Mouse (Mus musculus) lung, adult 2 months (tissue): ENCODE measurements around the gene Specc1l. TPM values are rescaled to one million over a fixed set of nuclear protein-coding genes. Genes with fewer than 3 reads are reported as not detected.
A peak's percentile ranks its signal among the peaks of the same experiment; 100 is the strongest.

ENCODE experiments used
- DNase-seq: peaks from one replicate; pipeline ENCODE4 v3.0.0; 2022
- H3K4me1 ChIP-seq: fragments of 200-500 bp; 2 replicates; pipeline ENCODE4 v1.6.1; 2011; ENCODE audit warnings: low read length; ENCODE audit not compliant: control insufficient read depth, insufficient read depth
- H3K4me3 ChIP-seq: fragments of 200-500 bp; replicated peaks from 2 replicates; pipeline ENCODE3; 2011; ENCODE audit warnings: low read depth, mild to moderate bottlenecking, control low read depth, low read length; ENCODE audit errors: extremely low read depth
- CTCF ChIP-seq: fragments of 200-500 bp; IDR thresholded peaks from 2 replicates; pipeline ENCODE4 v1.5.1; 2011; ENCODE audit warnings: mild to moderate bottlenecking, low read length, control low read depth; ENCODE audit not compliant: insufficient read depth
- POLR2A ChIP-seq: fragments of 200-500 bp; IDR thresholded peaks from 2 replicates; pipeline ENCODE4 v1.6.1; 2011; ENCODE audit warnings: low read depth, mild to moderate bottlenecking, control low read depth, low read length, borderline replicate concordance; ENCODE audit errors: extremely low read depth
- WGBS: fragments of 180-500 bp; shearing (Covaris S2); methylation state at CpG from one replicate; pipeline ENCODE4 v1.1.7; 2018; 5-methylcytosine and 5-hydroxymethylcytosine counted together
- polyA plus RNA-seq: library from polyadenylated mRNA; depleted of rRNA; stranded (reverse); fragments of >200 nt; gene quantifications from 2 replicates; pipeline ENCODE4 v1.2.3, GENCODE M21; 2012

Specc1l gene
- polyA plus RNA-seq, 1 experiment, result 73.3 TPM

DNA sequence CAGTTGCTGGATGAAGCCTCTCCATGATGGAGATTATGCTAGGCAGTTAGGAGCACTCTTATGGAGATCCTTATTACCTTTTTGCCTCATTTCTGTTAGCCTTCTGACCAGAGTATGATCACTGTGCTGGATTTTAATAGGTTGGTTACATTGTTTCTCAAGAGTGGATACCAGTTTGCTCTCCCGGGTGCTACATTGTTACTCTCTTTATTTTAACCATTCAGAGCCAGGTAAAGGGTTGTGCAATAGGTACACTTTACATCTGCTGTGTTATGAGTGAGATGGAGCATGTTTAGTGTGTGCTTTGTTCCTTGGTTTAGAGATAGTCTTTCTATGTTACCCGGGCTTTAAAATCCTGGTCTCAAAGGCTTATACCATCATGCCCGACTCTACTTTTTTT is 24.3 kb downstream of the Specc1l start:
- TF ChIP-seq POLR2A (no peak), CTCF (no peak)
- peaks cover 10% of the 10 kb centered on the region for H3K4me1 ChIP-seq
- no peak overlapping the region for H3K4me3 ChIP-seq
- WGBS, result 75% methylated on average over 3 of the region's 3 CpGs
- DNase-seq, result no peak

DNA sequence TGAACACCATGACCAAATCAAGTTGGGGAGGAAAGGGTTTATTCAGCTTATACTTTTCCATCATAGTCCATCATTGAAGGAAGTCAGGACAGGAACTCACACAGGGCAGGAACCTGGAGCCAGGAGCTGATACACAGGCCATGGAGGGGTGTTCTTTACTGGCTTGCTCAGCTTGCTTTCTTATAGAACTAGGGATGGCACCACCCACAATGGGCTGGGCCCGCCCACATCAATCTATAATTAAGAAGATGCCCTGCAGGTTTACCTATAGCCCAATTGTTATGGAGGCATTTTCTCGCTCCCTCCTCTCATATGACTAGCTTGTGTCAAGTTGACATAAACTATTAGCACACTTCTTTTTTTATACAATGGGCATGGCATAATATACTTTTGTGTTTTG is 25.3 kb downstream of the Specc1l start:
- 92% methylated on average over 2 of the region's 2 CpGs for WGBS
- H3K4me3 ChIP-seq, result no peak overlapping the region

DNA sequence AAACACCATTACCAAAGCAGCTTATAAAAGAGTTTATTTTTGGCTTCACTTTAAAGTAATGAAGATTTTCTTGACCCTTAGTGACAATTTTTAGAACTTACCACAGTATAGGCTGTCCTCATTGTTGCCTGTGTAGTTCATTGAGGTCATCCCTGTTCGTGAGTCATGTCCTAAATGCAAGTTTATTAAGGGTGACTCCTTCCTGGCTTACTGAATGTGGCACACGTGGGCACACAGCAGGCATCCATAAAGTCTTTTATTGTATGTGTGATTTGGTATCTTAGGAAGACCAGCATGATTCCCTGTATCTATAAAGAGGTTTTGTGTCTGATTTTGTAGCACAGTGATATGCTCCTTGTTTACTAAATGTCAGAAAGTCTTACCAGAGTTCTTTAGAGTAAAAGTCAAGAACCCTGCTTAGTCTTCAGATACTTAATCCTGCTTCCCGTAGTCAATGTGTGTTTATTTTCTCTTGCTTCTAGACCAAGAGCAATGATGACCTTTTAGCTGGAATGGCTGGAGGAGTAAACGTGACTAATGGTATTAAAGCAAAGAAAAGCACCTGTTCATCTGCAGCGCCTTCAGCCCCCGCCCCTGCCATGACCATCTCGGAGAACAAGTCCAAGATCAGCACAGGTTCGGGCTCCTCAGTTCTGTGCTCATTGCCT is 28.8 kb downstream of the Specc1l start:
- no peak for DNase-seq
- 65% methylated on average over 8 of the region's 8 CpGs for WGBS
- no peak overlapping the region for H3K4me3 ChIP-seq
- TF ChIP-seq POLR2A, result no peak
- no peak for TF ChIP-seq CTCF
- no peaks in the 10 kb centered on the region for H3K4me1 ChIP-seq

More for the DNA sequence above, 25.3 kb downstream of the Specc1l start:
- DNase-seq, result no peak
- peaks cover 10% of the 10 kb centered on the region for H3K4me1 ChIP-seq
- no peak for TF ChIP-seq POLR2A
- no peak for TF ChIP-seq CTCF

DNA sequence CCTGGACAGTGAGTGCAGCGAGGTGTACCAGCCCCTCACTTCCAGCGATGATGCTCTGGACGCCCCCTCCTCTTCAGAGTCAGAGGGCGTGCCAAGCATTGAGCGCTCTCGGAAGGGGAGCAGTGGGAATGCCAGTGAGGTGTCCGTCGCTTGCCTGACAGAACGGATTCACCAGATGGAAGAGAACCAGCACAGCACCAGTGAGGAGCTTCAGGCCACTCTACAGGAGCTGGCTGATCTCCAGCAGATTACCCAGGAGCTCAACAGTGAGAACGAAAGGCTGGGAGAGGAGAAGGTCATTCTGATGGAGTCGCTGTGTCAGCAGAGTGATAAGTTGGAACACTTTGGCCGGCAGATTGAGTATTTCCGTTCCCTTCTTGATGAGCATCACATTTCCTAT is 33.9 kb downstream of the Specc1l start:
- no peak overlapping the region for H3K4me3 ChIP-seq
- no peak for DNase-seq
- TF ChIP-seq POLR2A (no peak), CTCF (no peak)
- H3K4me1 ChIP-seq, result no peaks in the 10 kb centered on the region; the same call in 1 of the 2 replicates
- WGBS, result 86% methylated on average over 13 of the region's 13 CpGs

DNA sequence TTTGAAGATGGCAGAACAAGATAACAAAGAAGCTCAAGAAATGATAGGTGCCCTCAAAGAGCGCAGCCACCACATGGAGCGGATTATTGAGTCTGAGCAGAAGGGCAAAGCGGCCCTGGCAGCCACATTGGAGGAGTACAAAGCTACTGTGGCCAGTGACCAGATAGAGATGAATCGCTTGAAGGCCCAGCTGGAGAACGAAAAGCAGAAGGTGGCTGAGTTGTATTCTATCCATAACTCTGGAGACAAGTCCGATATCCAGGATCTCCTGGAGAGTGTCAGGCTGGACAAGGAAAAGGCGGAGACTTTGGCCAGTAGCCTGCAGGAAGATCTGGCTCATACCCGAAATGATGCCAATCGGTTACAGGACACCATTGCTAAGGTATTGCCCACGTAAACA is 34.5 kb downstream of the Specc1l start:
- no peak for TF ChIP-seq POLR2A
- no peak for TF ChIP-seq CTCF
- Histone ChIP-seq H3K4me1 (no peaks in the 10 kb centered on the region; the same call in 1 of the 2 replicates), H3K4me3 (no peak overlapping the region)
- no peak for DNase-seq
- 72% methylated on average over 10 of the region's 10 CpGs for WGBS

DNA sequence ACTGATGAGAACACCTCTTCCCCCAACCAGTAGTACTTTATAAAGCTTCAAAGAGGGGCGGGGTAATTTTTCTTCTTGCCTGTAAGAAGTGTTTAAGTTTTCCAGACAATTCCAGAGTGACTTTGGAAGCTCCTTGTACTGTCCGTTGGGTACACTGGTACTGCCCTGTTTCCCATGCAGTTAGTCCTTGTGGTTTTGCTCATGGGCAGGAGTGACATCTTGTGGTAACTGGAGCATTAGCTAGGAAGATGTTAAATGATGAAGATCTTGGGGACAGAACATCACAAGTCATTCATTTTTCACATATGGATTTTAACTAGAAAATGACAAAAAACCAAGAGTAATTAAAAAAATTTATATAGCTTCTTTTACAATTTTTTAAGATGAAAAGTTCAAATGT is 39.1 kb downstream of the Specc1l start:
- no peak for DNase-seq
- Histone ChIP-seq H3K4me1 (no peaks in the 10 kb centered on the region; the same call in 1 of the 2 replicates), H3K4me3 (no peak overlapping the region)
- WGBS, result 53% methylated on average over 2 of the region's 2 CpGs
- TF ChIP-seq POLR2A, result no peak

DNA sequence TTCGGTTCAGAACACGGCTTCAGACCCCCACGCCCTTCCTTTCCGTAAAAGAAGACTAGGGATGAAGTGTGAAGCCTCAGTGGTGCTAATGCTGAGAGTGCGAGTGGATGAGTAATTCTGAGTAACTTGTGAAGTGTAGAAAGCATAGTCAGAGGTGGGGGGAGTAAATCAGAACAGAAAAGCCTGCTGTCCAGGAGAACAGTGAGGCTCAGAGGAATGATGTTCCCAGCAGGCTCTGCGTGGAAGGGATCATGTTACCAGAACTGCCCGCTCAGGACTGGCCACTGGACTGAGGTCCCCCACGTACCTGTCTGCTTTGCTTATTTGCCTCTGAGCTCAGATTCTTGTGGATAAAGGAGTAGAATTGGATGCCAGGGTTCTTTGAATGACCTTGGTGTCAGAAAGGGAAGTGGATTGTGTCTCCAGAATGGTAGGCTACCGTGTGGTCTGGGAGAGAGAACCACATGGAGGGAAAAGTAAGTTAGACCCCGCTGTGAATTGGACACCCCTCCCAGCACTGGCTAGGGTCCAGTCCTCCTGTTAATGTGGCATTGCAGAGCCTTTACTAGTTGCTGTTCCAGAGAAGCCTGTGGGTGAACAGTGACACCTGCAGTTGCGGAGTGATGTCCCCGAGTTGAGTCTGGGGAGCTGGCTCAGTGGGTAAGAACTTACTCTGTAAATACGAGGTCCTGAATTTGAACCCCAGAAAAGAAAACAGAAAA is 40.6 kb downstream of the Specc1l start:
- 60% methylated on average over 13 of the region's 13 CpGs for WGBS
- H3K4me1 ChIP-seq, result no peaks in the 10 kb centered on the region
- DNase-seq, result no peak
- no peak overlapping the region for H3K4me3 ChIP-seq
- no peak for TF ChIP-seq POLR2A
- TF ChIP-seq CTCF, result no peak

DNA sequence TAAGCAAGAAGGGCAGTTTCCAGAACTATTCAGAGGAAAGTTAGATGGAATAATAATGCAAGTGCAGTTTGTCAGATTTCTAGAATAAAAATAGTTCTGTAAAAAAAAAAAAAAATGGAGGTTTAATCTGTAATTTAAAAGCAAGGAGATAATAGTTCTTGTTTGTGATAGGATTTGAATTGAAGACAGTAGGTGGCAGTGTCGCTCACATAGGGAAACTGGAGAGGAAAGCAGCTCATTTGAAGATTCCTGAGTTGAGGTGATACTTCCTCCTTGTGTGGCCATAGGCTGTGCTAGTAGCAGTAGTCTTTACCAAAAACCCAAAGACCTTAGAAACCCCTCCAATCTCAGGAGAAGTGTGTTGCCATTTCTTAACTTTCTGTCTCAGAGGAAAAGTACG is 43.2 kb downstream of the Specc1l start:
- Histone ChIP-seq H3K4me1 (no peaks in the 10 kb centered on the region; the same call in 1 of the 2 replicates), H3K4me3 (no peak overlapping the region)
- TF ChIP-seq POLR2A (no peak), CTCF (0 out of 2 replicates have a peak, but pooled peaks have one; percentile 21)
- DNase-seq, result no peak
- 69% methylated on average over 2 of the region's 2 CpGs for WGBS

DNA sequence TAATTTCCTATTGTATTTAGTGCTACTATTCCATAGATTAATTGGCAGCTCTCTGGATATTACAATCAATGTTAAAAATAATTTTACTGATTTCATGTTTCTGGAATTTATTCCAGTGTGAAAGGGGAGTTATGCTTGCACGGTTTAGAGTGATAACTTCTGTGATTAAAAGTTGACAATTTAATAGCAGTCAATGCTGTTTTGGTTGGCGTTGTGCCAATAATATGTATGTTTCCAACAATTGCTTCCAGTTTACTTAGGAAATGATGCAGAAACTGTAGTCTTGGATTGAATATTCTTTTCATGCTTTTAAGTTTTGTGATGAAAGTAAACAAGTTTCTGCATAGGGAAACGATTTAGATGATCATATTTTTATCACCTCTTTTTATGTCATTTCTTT is 45.5 kb downstream of the Specc1l start:
- TF ChIP-seq CTCF (no peak), POLR2A (no peak)
- H3K4me1 ChIP-seq, result no peaks in the 10 kb centered on the region; the same call in 1 of the 2 replicates
- WGBS, result 32% methylated on average over 3 of the region's 3 CpGs
- H3K4me3 ChIP-seq, result no peak overlapping the region
- DNase-seq, result no peak

DNA sequence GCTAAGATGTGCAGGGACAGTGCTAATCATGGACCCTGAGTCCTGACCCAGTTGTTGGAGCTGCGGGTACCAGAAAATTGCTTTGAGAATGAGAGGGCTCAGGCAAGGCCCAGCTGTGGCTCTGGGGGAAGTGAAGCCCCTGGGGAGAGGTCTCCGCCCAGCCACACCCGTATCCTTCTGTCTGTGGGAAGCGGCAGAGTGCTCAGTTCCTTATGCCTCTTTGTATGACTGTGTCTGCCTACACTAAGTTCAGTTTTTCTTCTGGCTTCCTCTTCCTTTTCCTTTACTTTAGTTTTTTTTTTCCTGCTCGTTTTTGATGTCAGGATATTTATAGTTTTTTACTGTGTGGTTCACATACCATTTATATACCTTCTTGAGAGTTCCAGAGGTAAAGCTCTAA is 46.4 kb downstream of the Specc1l start:
- no peak for TF ChIP-seq POLR2A
- no peak for TF ChIP-seq CTCF
- Histone ChIP-seq H3K4me3 (no peak overlapping the region), H3K4me1 (no peaks in the 10 kb centered on the region; the same call in 1 of the 2 replicates)
- DNase-seq, result no peak
- WGBS, result 33% methylated on average over 5 of the region's 5 CpGs
